Mouse (Mus musculus) G1E (cell line): ENCODE results near the gene 2510002D24Rik. TPM values are rescaled to one million over a fixed set of nuclear protein-coding genes. Genes with fewer than 3 reads are reported as not detected.

Source experiments
- ATAC-seq: 2 replicates; pipeline ENCODE4 v1.8.0; 2016; ENCODE audit warnings: mild to moderate bottlenecking; ENCODE audit not compliant: insufficient number of reproducible peaks, poor library complexity, low FRiP score, severe bottlenecking; ENCODE audit errors: extremely low read depth
- DNase-seq: peaks from one replicate; pipeline ENCODE4 v3.0.0; 2012; ENCODE audit warnings: low spot score
- H3K27me3 ChIP-seq: 2 replicates; pipeline ENCODE4 v1.6.1; 2012; ENCODE audit warnings: mild to moderate bottlenecking, low read length, inconsistent platforms; ENCODE audit not compliant: insufficient read depth
- H3K36me3 ChIP-seq: replicated peaks from 2 replicates; pipeline ENCODE3; 2012; ENCODE audit warnings: mild to moderate bottlenecking, inconsistent platforms
- H3K4me1 ChIP-seq: 2 replicates; pipeline ENCODE4 v1.6.1; 2012; ENCODE audit warnings: low read depth, low read length, inconsistent platforms, mixed read lengths; ENCODE audit not compliant: insufficient read depth
- H3K4me3 ChIP-seq: 2 replicates; pipeline ENCODE4 v1.5.1; 2012; ENCODE audit warnings: low read depth, mild to moderate bottlenecking, inconsistent platforms, low read length, moderate library complexity, mixed read lengths
- H3K9me3 ChIP-seq: replicated peaks from 2 replicates; pipeline ENCODE4 v1.6.1; 2012; ENCODE audit warnings: inconsistent platforms
- CTCF ChIP-seq: IDR thresholded peaks from 2 replicates; pipeline ENCODE4 v1.5.1; 2012; ENCODE audit warnings: low read depth, low read length, inconsistent platforms, mixed read lengths
- GATA1 ChIP-seq: IDR thresholded peaks from 2 replicates; pipeline ENCODE4 v1.6.1; 2012; ENCODE audit warnings: borderline replicate concordance, low read length, inconsistent platforms, mixed read lengths
- GATA2 ChIP-seq: IDR thresholded peaks from 2 replicates; pipeline ENCODE4 v1.6.1; 2012; ENCODE audit warnings: low read depth, low read length, inconsistent platforms, borderline replicate concordance
- POLR2AphosphoS5 ChIP-seq: IDR thresholded peaks from 2 replicates; pipeline ENCODE4 v1.6.1; 2012; ENCODE audit warnings: low read depth, low read length, inconsistent platforms; ENCODE audit not compliant: insufficient replicate concordance
- TAL1 ChIP-seq: conservative IDR thresholded peaks from 2 replicates; pipeline ENCODE4 v1.6.1; 2012; ENCODE audit warnings: low read depth, low read length, inconsistent platforms, mixed read lengths
- polyA plus RNA-seq: library from polyadenylated mRNA; stranded (reverse); fragments of >175 nt; gene quantifications from 2 replicates; pipeline ENCODE4 v1.2.3, GENCODE M21; 2012
- total RNA-seq, 2 experiments: library from RNA; stranded (forward) in 1 of 2; stranded (reverse) in 1 of 2; fragments of 200-1000 nt in 1 of 2; fragments of >200 nt in 1 of 2; fragmentation: Nextera tagmentation in 1 of 2; gene quantifications; 2 replicates each; pipeline ENCODE4 v1.2.3; 2014 to 2017

2510002D24Rik gene
- total and polyA plus RNA-seq, 3 experiments = 45.9 to 74.9 (median 64.3) TPM

DNA sequence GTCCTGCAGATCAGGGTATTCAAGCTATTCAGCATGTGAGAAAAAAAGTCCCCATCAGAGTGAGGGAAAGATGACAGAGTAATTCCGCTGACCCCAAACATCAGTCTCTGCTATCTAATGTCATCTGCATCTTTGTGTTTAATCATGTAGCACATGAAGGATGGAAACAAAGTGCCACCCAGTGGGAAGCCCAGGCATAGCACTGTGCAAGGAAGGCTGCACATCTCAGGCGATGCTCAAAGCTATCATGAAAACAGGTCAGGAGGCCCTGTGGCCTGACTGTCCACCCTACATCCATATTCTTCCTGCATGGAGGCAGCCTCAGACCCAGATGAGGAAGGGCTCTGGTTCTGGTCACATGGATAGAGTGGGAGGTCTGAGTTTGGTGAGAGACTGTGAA lies 37.5 kb upstream of the 2510002D24Rik start:
- no peak for ATAC-seq

DNA sequence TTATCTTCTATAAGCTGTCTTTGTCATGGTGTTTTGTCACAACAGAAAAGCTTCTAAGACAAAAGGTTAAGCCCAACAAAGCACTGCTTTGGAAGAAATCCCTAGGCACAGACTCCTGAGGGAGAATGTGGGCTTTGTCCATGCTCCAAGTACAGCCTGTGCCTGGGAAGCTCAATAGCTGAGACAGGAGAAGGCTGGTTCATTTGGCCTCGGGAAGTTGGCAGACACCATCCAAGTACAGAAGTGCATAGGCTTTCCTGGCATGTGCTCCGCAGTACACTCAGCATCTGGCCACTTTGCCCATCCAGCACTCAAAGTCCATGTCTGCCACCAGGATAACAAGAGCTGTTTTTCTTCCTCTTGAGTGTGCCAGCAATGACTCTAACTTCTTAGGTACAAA lies 30.6 kb upstream of the 2510002D24Rik start:
- Histone ChIP-seq H3K36me3 (peaks cover 84% of the 10 kb centered on the region), H3K9me3 (peaks cover 2% of the 10 kb centered on the region), H3K27me3 (no peaks in the 10 kb centered on the region), H3K4me1 (peaks cover 41% of the 10 kb centered on the region), H3K4me3 (no peak overlapping the region)
- no peak for TF ChIP-seq GATA1
- TF ChIP-seq CTCF = no peak
- no peak for TF ChIP-seq TAL1
- TF ChIP-seq GATA2 = no peak
- no peak for TF ChIP-seq POLR2AphosphoS5
- no peak for ATAC-seq
- no peak for DNase-seq

More for the DNA sequence above, 37.5 kb upstream of the 2510002D24Rik start:
- Histone ChIP-seq H3K27me3 (no peaks in the 10 kb centered on the region), H3K4me3 (no peak overlapping the region), H3K9me3 (no peaks in the 10 kb centered on the region), H3K36me3 (peaks cover 90% of the 10 kb centered on the region), H3K4me1 (no peaks in the 10 kb centered on the region)
- no peak for DNase-seq
- TF ChIP-seq POLR2AphosphoS5 (no peak), GATA2 (no peak), GATA1 (no peak), CTCF (no peak), TAL1 (no peak)

DNA sequence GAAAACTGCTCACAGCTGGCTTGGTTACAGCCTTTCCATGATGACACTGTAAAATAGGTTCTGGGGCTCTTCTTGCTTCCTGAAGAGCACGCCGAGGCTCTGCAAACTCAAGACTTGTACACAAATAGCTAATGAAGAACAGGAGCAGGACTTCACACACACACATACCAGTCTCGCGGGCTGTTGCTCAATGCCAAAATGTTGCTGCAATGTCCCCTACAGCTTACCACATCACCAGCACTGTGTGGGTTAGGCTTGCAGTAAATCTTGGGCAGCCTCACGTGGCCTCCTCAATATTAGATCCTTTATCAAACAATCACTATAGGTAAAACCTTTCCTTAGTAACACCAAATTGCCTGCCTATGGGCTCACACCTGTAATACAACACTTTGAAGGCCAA lies 27.4 kb upstream of the 2510002D24Rik start:
- peaks cover 55% of the 10 kb centered on the region for H3K4me1 ChIP-seq
- H3K36me3 ChIP-seq = peaks cover 67% of the 10 kb centered on the region
- H3K9me3 ChIP-seq = peaks cover 2% of the 10 kb centered on the region
- DNase-seq = no peak
- no peak for ATAC-seq
- TF ChIP-seq CTCF (no peak), GATA1 (no peak), GATA2 (no peak), TAL1 (no peak), POLR2AphosphoS5 (no peak)
- no peak overlapping the region for H3K4me3 ChIP-seq
- no peaks in the 10 kb centered on the region for H3K27me3 ChIP-seq

DNA sequence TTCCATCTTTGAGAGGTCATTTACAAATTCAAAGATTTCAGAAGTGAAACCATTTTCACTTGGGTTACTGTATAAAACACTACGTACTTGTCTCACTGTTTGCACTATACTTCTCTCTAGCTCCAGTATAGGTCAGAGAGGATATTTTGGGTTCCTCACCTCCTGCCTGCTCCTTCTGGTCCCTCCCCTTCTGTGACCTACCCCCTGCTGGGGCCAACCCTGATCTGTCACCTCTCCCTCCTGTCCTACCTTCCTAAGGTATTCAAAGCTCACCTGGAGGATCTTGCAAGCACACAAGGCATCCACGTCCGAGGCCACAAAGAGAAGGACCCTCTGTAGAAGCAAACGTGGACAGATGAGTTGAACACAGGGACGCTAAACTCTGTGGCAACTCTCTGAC lies 25.3 kb upstream of the 2510002D24Rik start:
- 0 out of 2 replicates have a peak, but pooled peaks have one; percentile 9 for ATAC-seq
- no peak for TF ChIP-seq POLR2AphosphoS5
- H3K9me3 ChIP-seq = no peaks in the 10 kb centered on the region
- peak overlapping the region; percentile 83 for H3K4me3 ChIP-seq
- H3K36me3 ChIP-seq = peaks cover 70% of the 10 kb centered on the region
- H3K4me1 ChIP-seq = peaks cover 50% of the 10 kb centered on the region
- H3K27me3 ChIP-seq = no peaks in the 10 kb centered on the region
- DNase-seq = peak; percentile 37

DNA sequence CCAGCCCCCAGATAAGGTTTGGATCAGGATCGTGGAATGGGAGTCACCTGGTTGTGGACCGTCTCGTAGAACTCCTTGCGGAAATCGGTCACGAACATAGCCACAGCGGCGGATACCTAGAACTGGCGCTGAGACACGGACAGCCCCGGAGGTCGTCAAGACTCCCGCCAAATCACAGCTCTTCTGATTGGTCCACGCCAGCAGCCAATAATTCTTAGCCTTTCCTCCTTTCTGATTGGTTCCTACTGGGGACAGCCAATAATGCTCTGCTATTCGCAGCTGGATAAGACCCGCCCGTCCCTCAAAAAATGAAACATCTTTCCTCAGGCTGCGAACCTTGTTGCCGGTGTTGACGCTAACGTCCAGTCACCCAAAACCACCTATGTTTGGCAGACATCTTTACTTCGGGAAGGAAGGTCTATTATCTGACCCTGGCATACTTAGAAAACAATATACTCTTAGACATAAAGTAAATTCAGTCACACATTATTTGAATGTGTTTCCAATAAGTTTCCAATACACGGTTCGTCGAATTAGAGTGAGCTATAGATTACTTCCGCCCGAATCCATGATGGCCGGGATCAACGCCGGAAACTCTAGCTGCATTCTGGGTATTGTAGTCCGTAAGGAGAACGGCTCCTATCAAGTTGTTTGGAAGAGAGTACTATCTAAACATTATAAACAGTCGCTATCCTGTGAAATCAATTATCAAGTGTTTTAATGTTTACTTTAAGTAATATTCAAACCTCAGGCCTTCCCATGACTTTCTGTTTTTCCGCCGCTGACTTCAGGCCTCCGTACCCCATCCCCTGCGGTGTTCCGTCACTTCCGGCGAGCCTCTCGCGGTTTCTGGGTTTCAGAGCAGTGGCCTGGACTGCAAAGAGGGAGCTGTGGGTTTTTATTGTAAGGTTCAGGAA lies 24.7 kb upstream of the 2510002D24Rik start, which contains the start of the genes Ufd1 and Cdc45:
Gene Ufd1 (plus strand): TSS at position 312 of the 917 bp plus-strand sequence.
Gene Cdc45 (minus strand): TSS at position 520 of the 917 bp plus-strand sequence.
- Histone ChIP-seq H3K9me3 (no peaks in the 10 kb centered on the region), H3K4me1 (peaks cover 46% of the 10 kb centered on the region), H3K36me3 (peaks cover 70% of the 10 kb centered on the region), H3K4me3 (peak within 1 kb of the TSS; percentile 83), H3K27me3 (no peaks in the 10 kb centered on the region)
- peak; percentile 96 for DNase-seq
- peak; percentile 88 for ATAC-seq
- TF ChIP-seq CTCF = no peak
- TF ChIP-seq TAL1 = no peak
- no peak for TF ChIP-seq GATA1
- no peak for TF ChIP-seq POLR2AphosphoS5
- no peak for TF ChIP-seq GATA2

DNA sequence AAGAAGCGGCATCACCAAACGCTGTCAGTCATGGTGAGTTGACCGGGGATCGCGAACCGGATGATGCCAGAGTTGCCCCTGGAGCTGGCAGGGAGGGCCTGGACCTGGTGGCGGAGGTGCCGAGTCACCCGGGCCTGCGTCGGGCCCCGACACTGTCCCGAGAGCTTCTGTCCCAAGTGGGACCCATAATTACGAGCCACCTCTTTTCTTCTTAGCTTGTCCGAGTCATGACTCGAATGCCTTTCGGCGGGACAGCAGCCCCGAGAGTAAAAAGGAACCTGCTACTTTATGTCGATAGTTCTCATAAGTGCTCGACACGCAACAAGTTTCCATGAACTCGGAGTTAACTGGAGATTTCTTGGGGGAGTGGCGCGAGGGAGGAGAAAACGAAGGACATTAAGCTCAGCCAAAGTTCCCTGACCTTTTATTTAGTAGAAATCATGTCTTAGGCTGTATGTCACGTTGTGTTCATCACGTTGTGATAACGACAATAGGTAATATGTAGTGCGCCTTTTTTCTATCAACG lies 23.9 kb upstream of the 2510002D24Rik start:
- ATAC-seq = no peak
- no peak for TF ChIP-seq GATA1
- DNase-seq = no peak
- Histone ChIP-seq H3K4me3 (peak overlapping the region; percentile 83), H3K4me1 (peaks cover 44% of the 10 kb centered on the region), H3K36me3 (peaks cover 70% of the 10 kb centered on the region), H3K9me3 (no peaks in the 10 kb centered on the region), H3K27me3 (no peaks in the 10 kb centered on the region)
